Mouse (Mus musculus) forebrain, embryonic 16.5 days (tissue): ENCODE results near the gene Pbrm1. TPM values are rescaled to one million over a fixed set of nuclear protein-coding genes. Genes with fewer than 3 reads are reported as not detected.

Experiments
- ATAC-seq: fragments of 200-750 bp; cut with Nextera tagmentation; 2 replicates; pipeline ENCODE4 v1.8.0; 2017; ENCODE audit warnings: mild to moderate bottlenecking, moderate library complexity
- H3K27ac ChIP-seq: fragments of 300-500 bp; sonication (generic); 2 replicates; pipeline ENCODE4 v1.5.1; 2014; ENCODE audit warnings: low read length, control low read depth
- H3K27me3 ChIP-seq: fragments of 300-500 bp; sonication (generic); replicated peaks from 2 replicates; pipeline ENCODE4 v1.6.1; 2014; ENCODE audit warnings: low read length; ENCODE audit not compliant: control insufficient read depth, insufficient read depth
- H3K36me3 ChIP-seq: fragments of 300-500 bp; sonication (generic); 2 replicates; pipeline ENCODE4 v1.6.1; 2014; ENCODE audit not compliant: control insufficient read depth, insufficient read depth
- H3K4me1 ChIP-seq: fragments of 300-500 bp; sonication (generic); replicated peaks from 2 replicates; pipeline ENCODE4 v1.6.1; 2014; ENCODE audit warnings: low read length; ENCODE audit not compliant: control insufficient read depth, insufficient read depth
- H3K4me2 ChIP-seq: fragments of 300-500 bp; sonication (generic); 2 replicates; pipeline ENCODE4 v1.6.1; 2014; ENCODE audit warnings: mild to moderate bottlenecking, low read length, control low read depth
- H3K4me3 ChIP-seq: fragments of 300-500 bp; sonication (generic); replicated peaks from 2 replicates; pipeline ENCODE4 v1.5.1; 2014; ENCODE audit warnings: mild to moderate bottlenecking, low read length, control low read depth
- H3K9ac ChIP-seq: fragments of 300-500 bp; sonication (generic); replicated peaks from 2 replicates; pipeline ENCODE4 v1.6.1; 2014; ENCODE audit warnings: low read depth, low read length, control low read depth
- H3K9me3 ChIP-seq: fragments of 300-500 bp; sonication (generic); 2 replicates; pipeline ENCODE4 v1.6.1; 2016; ENCODE audit warnings: low read length; ENCODE audit not compliant: control insufficient read depth
- WGBS: fragments of 180-500 bp; shearing (Covaris S2); extraction: QIAGEN DNeasy Blood & Tissue Kit; methylation state at CpG from one replicate; pipeline ENCODE4 v1.1.7; 2014; 5-methylcytosine and 5-hydroxymethylcytosine counted together
- polyA plus RNA-seq: library from polyadenylated mRNA; unstranded; fragments of >200 nt; fragmentation: Nextera tagmentation; extraction: Ambion mirVana; gene quantifications from 2 replicates; pipeline ENCODE4 v1.2.1, GENCODE M21; 2015

Pbrm1 gene
- polyA plus RNA-seq, 1 experiment from 2014 or later, result 154 TPM

DNA sequence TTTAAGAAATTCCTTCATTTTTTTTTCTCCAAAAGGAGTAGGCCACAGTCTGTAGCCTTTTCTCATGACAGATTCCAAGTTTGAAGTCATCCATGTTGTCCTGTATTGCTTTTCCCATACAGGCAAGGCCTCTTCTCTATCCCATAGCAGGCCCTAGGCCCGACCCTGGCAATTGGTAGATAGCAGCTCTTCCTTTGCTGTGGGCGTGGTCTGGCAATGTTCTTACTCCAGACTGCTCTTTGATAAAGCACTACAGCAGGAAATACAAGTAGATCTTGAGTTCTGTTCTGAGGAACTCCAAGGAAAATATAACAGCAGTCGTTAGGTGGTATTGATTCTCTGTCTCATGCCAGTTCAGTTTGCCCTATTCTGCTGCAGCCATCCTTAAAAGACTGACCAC lies 91.7 kb downstream of the Pbrm1 start:
- no peaks in the 10 kb centered on the region for H3K4me1 ChIP-seq
- no peak overlapping the region for H3K4me2 ChIP-seq
- H3K27me3 ChIP-seq, result no peaks in the 10 kb centered on the region
- H3K4me3 ChIP-seq, result no peak overlapping the region
- H3K9me3 ChIP-seq, result no peaks in the 10 kb centered on the region
- WGBS, result 81% methylated on average over 3 of the region's 3 CpGs
- peaks cover 30% of the 10 kb centered on the region for H3K36me3 ChIP-seq
- no peak overlapping the region for H3K27ac ChIP-seq
- no peak for ATAC-seq
- H3K9ac ChIP-seq, result no peak overlapping the region

DNA sequence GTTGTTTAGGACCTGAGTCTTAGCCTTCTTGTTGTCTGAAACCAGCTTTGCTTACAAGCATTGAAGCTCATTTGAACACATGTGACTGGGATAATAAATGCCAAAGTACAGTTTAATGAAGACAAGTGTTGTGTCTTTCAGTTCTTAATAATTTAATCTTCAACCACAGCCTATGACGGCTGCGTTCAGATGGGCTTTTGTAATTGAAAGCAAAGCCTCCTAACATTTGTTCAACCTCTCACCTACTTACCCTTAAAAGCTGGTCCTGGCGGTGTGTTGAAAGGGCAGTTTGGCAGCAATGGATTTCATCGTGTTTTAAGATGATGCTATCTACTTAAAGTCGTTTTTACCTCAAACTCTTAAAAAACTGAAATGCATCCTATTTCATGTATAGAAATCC lies 93.2 kb downstream of the Pbrm1 start:
- ATAC-seq, result no peak

DNA sequence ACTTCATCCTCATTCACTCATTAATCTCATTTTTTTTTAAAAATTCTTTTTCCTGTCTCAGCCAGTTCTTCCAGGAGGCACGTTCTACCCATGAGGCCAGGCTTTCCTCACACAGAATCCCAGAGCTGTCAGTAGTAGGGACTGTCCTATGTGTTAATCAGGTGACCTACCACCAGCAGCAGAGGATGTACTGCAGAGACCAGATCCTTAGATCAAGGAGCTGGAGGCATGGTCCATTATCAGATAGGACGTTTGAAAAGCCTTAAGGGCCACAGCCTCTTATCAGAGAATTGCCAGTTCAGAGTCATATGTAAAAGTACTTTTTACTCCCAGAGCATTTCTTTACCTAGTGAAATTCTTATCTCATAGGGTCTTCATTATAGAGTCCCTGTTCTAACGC lies 95.1 kb downstream of the Pbrm1 start:
- H3K4me2 ChIP-seq, result no peak overlapping the region
- no peak for ATAC-seq
- H3K27ac ChIP-seq, result no peak overlapping the region
- no peaks in the 10 kb centered on the region for H3K27me3 ChIP-seq
- no peak overlapping the region for H3K4me3 ChIP-seq
- no peaks in the 10 kb centered on the region for H3K4me1 ChIP-seq
- H3K9ac ChIP-seq, result no peak overlapping the region
- 84% methylated on average over 3 of the region's 3 CpGs for WGBS
- H3K9me3 ChIP-seq, result no peaks in the 10 kb centered on the region
- peaks cover 26% of the 10 kb centered on the region for H3K36me3 ChIP-seq

More for the DNA sequence above, 93.2 kb downstream of the Pbrm1 start:
- Histone ChIP-seq H3K4me2 (no peak overlapping the region), H3K27ac (no peak overlapping the region), H3K36me3 (peaks cover 23% of the 10 kb centered on the region), H3K27me3 (no peaks in the 10 kb centered on the region), H3K9ac (no peak overlapping the region), H3K4me3 (no peak overlapping the region), H3K4me1 (no peaks in the 10 kb centered on the region), H3K9me3 (no peaks in the 10 kb centered on the region)
- 83% methylated on average over 5 of the region's 5 CpGs for WGBS

- H3K4me2 ChIP-seq, result no peak overlapping the region
- H3K9me3 ChIP-seq, result no peaks in the 10 kb centered on the region
- no peak overlapping the region for H3K27ac ChIP-seq
- no peak for ATAC-seq
- H3K4me1 ChIP-seq, result no peaks in the 10 kb centered on the region
- 87% methylated on average over 2 of the region's 2 CpGs for WGBS
- no peak overlapping the region for H3K4me3 ChIP-seq
- no peak overlapping the region for H3K9ac ChIP-seq
- H3K27me3 ChIP-seq, result no peaks in the 10 kb centered on the region
- peaks cover 23% of the 10 kb centered on the region for H3K36me3 ChIP-seq
These were observed 96.6 kb downstream of the Pbrm1 start for GRCm38 (mm10) chr14:31115522-31115921.

GRCm38 (mm10) chr14:31125106-31126075 lies 106.5 kb downstream of the Pbrm1 start:
- Histone ChIP-seq H3K9ac (no peak overlapping the region), H3K9me3 (no peaks in the 10 kb centered on the region), H3K4me3 (no peak overlapping the region), H3K4me2 (no peak overlapping the region), H3K27me3 (no peaks in the 10 kb centered on the region), H3K27ac (no peak overlapping the region), H3K4me1 (peaks cover 31% of the 10 kb centered on the region), H3K36me3 (peaks cover 5% of the 10 kb centered on the region; the same call in 1 of the 2 replicates)
- no peak for ATAC-seq
- 74% methylated on average over 9 of the region's 9 CpGs for WGBS

DNA sequence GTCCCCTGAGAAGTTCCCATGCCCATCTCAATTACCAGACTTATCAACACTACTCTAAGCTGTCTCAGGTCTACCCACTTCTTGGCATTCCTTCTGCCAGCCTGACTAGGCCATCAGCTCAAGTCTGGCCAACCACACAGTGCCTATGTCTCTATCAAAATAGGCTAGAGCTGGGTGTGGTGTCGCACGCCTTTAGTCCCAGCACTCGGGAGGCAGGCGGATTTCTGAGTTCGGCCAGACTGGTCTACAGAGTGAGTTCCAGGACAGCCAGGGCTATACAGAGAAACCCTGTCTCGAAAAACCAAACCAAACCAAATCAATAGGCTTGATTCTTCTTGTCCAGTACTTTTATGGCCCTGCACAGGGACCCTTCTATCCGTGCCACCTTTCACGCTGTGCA lies 107.9 kb downstream of the Pbrm1 start:
- no peak overlapping the region for H3K4me3 ChIP-seq
- WGBS, result 93% methylated on average over 8 of the region's 8 CpGs
- no peak overlapping the region for H3K4me2 ChIP-seq
- no peak overlapping the region for H3K9ac ChIP-seq
- no peak overlapping the region for H3K27ac ChIP-seq
- no peaks in the 10 kb centered on the region for H3K27me3 ChIP-seq
- ATAC-seq, result no peak
- no peaks in the 10 kb centered on the region for H3K9me3 ChIP-seq
- no peaks in the 10 kb centered on the region; the same call in 1 of the 2 replicates for H3K36me3 ChIP-seq
- H3K4me1 ChIP-seq, result peaks cover 35% of the 10 kb centered on the region

DNA sequence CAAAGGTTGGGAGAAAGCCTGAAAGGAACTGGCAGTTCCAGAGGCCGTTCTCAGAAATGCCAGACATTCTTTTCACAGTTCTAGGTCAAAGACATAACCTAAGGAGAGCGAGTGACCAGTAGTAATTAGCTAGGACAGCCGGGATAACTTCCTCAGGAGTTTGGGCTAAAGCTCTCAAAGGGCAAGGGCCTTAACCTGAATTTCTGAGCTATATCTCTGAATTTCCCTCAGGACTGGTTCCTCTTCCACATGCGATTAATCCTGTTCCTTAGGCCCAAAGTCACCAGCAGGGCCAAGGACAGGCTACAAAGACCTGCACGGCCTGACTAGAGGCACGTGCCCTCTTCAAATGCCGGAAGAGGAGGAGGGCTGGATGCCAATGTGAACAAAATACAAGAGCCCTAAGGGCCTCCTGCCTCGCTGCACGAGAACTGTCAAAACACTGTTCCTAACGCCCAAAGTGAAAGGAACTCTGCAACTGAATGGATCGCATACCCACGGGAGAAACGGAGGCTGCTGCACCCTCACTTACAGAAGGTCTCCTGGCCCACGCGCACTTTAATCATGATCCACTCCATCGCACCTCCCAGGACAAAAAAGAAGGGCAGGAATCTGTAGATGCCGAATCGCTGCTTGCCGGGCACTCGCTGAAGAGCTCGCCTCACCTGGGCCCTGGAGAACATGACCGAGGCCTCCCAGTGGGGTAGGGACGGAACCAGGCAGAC lies 109.3 kb downstream of the Pbrm1 start:
- ATAC-seq, result peak; percentile 4; the same call in 1 of the 2 replicates
- H3K36me3 ChIP-seq, result no peaks in the 10 kb centered on the region
- 1% methylated on average over 23 of the region's 23 CpGs for WGBS
- H3K9me3 ChIP-seq, result no peaks in the 10 kb centered on the region
- peak overlapping the region; percentile 90 for H3K4me3 ChIP-seq
- no peaks in the 10 kb centered on the region for H3K27me3 ChIP-seq
- peak overlapping the region; percentile 98 for H3K4me2 ChIP-seq
- H3K4me1 ChIP-seq, result peaks cover 50% of the 10 kb centered on the region
- peak overlapping the region; percentile 81 for H3K9ac ChIP-seq
- peak overlapping the region; percentile 81 for H3K27ac ChIP-seq

DNA sequence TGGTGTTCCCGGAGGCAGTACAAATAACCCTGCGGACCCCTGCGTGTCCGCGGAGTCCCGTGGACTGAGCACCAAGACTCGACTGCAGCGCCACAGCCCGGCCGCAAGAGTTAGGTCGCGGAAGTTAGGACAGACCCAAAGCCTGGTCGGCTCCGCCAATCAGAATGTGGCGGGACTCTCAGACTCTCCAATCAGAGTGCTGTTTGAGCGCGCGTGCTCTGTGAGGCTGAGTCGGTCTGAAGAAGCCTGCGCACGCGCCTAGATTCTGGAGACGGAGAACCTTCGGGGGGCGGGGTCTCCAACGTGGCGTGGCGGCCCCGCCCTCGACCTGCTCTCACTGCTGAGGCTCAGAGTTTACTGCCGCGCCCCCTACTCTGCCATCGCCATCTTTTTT lies 109.9 kb downstream of the Pbrm1 start, which contains the start of gene Smim4:
Smim4 (minus strand) TSS at position 131 of the 394 bp plus-strand sequence.
- Histone ChIP-seq H3K4me2 (peak within 1 kb of the TSS; percentile 98), H3K9me3 (no peaks in the 10 kb centered on the region), H3K4me1 (peaks cover 55% of the 10 kb centered on the region), H3K4me3 (peak within 1 kb of the TSS; percentile 90), H3K27ac (peak within 1 kb of the TSS; percentile 81), H3K27me3 (no peaks in the 10 kb centered on the region), H3K36me3 (no peaks in the 10 kb centered on the region), H3K9ac (peak within 1 kb of the TSS; percentile 81)
- 0% methylated on average over 33 of the region's 33 CpGs for WGBS
- ATAC-seq, result peak; percentile 97
